Mouse (Mus musculus): ENCODE results near the gene Tgfbr1. TPM values are rescaled to one million over a fixed set of nuclear protein-coding genes. Genes with fewer than 3 reads are reported as not detected.

The Tgfbr1 gene
- polyA plus RNA-seq, 1 experiment, result 2.4 TPM

DNA sequence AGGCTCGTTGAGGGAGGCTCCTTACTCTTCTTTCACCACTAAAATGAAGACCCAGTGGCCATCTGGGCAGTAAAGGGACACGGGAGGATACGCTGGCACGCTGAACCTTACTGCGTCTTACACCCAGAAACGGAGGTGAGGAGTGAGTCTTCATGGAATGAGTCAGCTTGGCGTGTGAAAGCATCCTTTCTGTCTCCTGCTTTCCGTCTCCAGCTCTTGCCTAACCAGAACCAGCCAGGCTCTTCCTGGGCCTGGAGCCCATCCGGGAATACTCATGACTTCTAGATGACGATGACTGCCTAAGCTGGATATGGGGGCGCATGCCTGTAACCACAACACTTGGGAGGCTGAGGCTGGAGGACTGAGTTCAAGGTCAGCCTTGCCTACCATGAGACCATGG lies 87.9 kb downstream of the Tgfbr1 start:
- H3K27me3 ChIP-seq (ENCODE audit: control insufficient read depth, insufficient read depth, insufficient read length), result peaks cover 17% of the 10 kb centered on the region

GRCm38 (mm10) chr4:47448526-47448925 lies 95.5 kb downstream of the Tgfbr1 start:
- Histone ChIP-seq H3K4me3 (ENCODE audit: insufficient read depth, poor library complexity, severe bottlenecking) (no peak overlapping the region), H3K27me3 (ENCODE audit: control insufficient read depth, insufficient read depth, insufficient read length) (peaks cover 15% of the 10 kb centered on the region), H3K79me2 (ENCODE audit: control insufficient read depth, insufficient read depth) (no peaks in the 10 kb centered on the region), H3ac (ENCODE audit: control insufficient read depth, insufficient read length, low read depth) (no peak overlapping the region), H3K36me3 (ENCODE audit: control insufficient read depth, insufficient read depth) (no peaks in the 10 kb centered on the region), H3K79me3 (ENCODE audit: low read depth) (no peaks in the 10 kb centered on the region)
- TF ChIP-seq CTCF (IDR thresholded peaks at IDR 0.05; ENCODE audit: control insufficient read depth, insufficient read depth, insufficient read length) (no peak), FOSL1 (IDR thresholded peaks at IDR 0.05; ENCODE audit: insufficient read depth, low read length, poor library complexity, severe bottlenecking) (no peak), USF1 (IDR thresholded peaks at IDR 0.05; ENCODE audit: low read depth) (no peak), MYOG (IDR thresholded peaks at IDR 0.05; ENCODE audit: control insufficient read depth, extremely low read depth, insufficient read length) (no peak), CEBPB (IDR thresholded peaks at IDR 0.05; ENCODE audit: low read depth) (no peak), MYOD1 (IDR thresholded peaks at IDR 0.05; ENCODE audit: control insufficient read depth, insufficient read length, low read depth) (no peak), MAX (IDR thresholded peaks at IDR 0.05) (no peak)

More for the DNA sequence above, 87.9 kb downstream of the Tgfbr1 start:
- H3K79me3 ChIP-seq (ENCODE audit: low read depth), result no peaks in the 10 kb centered on the region
- no peak overlapping the region for H3K4me3 ChIP-seq (ENCODE audit: insufficient read depth, poor library complexity, severe bottlenecking)
- no peak for TF ChIP-seq CEBPB (IDR thresholded peaks at IDR 0.05; ENCODE audit: low read depth)
- TF ChIP-seq MAX (IDR thresholded peaks at IDR 0.05), result no peak
- TF ChIP-seq MYOD1 (IDR thresholded peaks at IDR 0.05; ENCODE audit: control insufficient read depth, insufficient read length, low read depth), result no peak
- TF ChIP-seq MYOG (IDR thresholded peaks at IDR 0.05; ENCODE audit: control insufficient read depth, extremely low read depth, insufficient read length), result no peak
- no peak for TF ChIP-seq USF1 (IDR thresholded peaks at IDR 0.05; ENCODE audit: low read depth)
- no peak for TF ChIP-seq CTCF (IDR thresholded peaks at IDR 0.05; ENCODE audit: control insufficient read depth, insufficient read depth, insufficient read length)
- TF ChIP-seq FOSL1 (IDR thresholded peaks at IDR 0.05; ENCODE audit: insufficient read depth, low read length, poor library complexity, severe bottlenecking), result no peak
- no peaks in the 10 kb centered on the region for H3K36me3 ChIP-seq (ENCODE audit: control insufficient read depth, insufficient read depth)
- H3K79me2 ChIP-seq (ENCODE audit: control insufficient read depth, insufficient read depth), result no peaks in the 10 kb centered on the region
- no peak overlapping the region for H3ac ChIP-seq (ENCODE audit: control insufficient read depth, insufficient read length, low read depth)

GRCm38 (mm10) chr4:47449116-47449515 lies 96.1 kb downstream of the Tgfbr1 start:
- no peaks in the 10 kb centered on the region for H3K36me3 ChIP-seq (ENCODE audit: control insufficient read depth, insufficient read depth)
- TF ChIP-seq FOSL1 (IDR thresholded peaks at IDR 0.05; ENCODE audit: insufficient read depth, low read length, poor library complexity, severe bottlenecking), result no peak
- no peak for TF ChIP-seq CTCF (IDR thresholded peaks at IDR 0.05; ENCODE audit: control insufficient read depth, insufficient read depth, insufficient read length)
- TF ChIP-seq MAX (IDR thresholded peaks at IDR 0.05), result no peak
- TF ChIP-seq MYOG (IDR thresholded peaks at IDR 0.05; ENCODE audit: control insufficient read depth, extremely low read depth, insufficient read length), result no peak
- TF ChIP-seq USF1 (IDR thresholded peaks at IDR 0.05; ENCODE audit: low read depth), result no peak
- no peak for TF ChIP-seq CEBPB (IDR thresholded peaks at IDR 0.05; ENCODE audit: low read depth)
- TF ChIP-seq MYOD1 (IDR thresholded peaks at IDR 0.05; ENCODE audit: control insufficient read depth, insufficient read length, low read depth), result no peak

GRCm38 (mm10) chr4:47449586-47450522 lies 96.8 kb downstream of the Tgfbr1 start:
- Histone ChIP-seq H3K27me3 (ENCODE audit: control insufficient read depth, insufficient read depth, insufficient read length) (peaks cover 14% of the 10 kb centered on the region), H3ac (ENCODE audit: control insufficient read depth, insufficient read length, low read depth) (no peak overlapping the region), H3K79me2 (ENCODE audit: control insufficient read depth, insufficient read depth) (no peaks in the 10 kb centered on the region), H3K4me3 (ENCODE audit: insufficient read depth, poor library complexity, severe bottlenecking) (no peak overlapping the region), H3K36me3 (ENCODE audit: control insufficient read depth, insufficient read depth) (no peaks in the 10 kb centered on the region), H3K79me3 (ENCODE audit: low read depth) (no peaks in the 10 kb centered on the region)
- TF ChIP-seq FOSL1 (IDR thresholded peaks at IDR 0.05; ENCODE audit: insufficient read depth, low read length, poor library complexity, severe bottlenecking) (no peak), CEBPB (IDR thresholded peaks at IDR 0.05; ENCODE audit: low read depth) (no peak), MYOG (IDR thresholded peaks at IDR 0.05; ENCODE audit: control insufficient read depth, extremely low read depth, insufficient read length) (no peak)

More at GRCm38 (mm10) chr4:47449116-47449515, 96.1 kb downstream of the Tgfbr1 start:
- H3K4me3 ChIP-seq (ENCODE audit: insufficient read depth, poor library complexity, severe bottlenecking), result no peak overlapping the region
- no peaks in the 10 kb centered on the region for H3K79me2 ChIP-seq (ENCODE audit: control insufficient read depth, insufficient read depth)
- H3K79me3 ChIP-seq (ENCODE audit: low read depth), result no peaks in the 10 kb centered on the region
- peaks cover 15% of the 10 kb centered on the region for H3K27me3 ChIP-seq (ENCODE audit: control insufficient read depth, insufficient read depth, insufficient read length)
- no peak overlapping the region for H3ac ChIP-seq (ENCODE audit: control insufficient read depth, insufficient read length, low read depth)

Other genes starting within 250 kb of the Tgfbr1 start
- 0.05 TPM for gene Col15a1, start 145.1 kb upstream of the Tgfbr1 start, polyA plus RNA-seq (2012; fragmentation: generic; extraction: Trizol)
- gene Alg2, start 121.1 kb downstream of the Tgfbr1 start, polyA plus RNA-seq (2012; fragmentation: generic; extraction: Trizol), result 14.3 TPM
- 437 TPM for gene Sec61b, start 121.4 kb downstream of the Tgfbr1 start, polyA plus RNA-seq (2012; fragmentation: generic; extraction: Trizol)